Mouse (Mus musculus) heart, postnatal 36 days (tissue): ENCODE measurements around the gene Hsp90b1. TPM values are rescaled to one million over a fixed set of nuclear protein-coding genes. Genes with fewer than 3 reads are reported as not detected.
"Not testable (repeated sequence)": the region's sequence is repeated elsewhere in the genome, so short reads cannot be mapped to it uniquely, and the experiment has no call there.

Source experiments
- DNase-seq, 2 experiments: peaks; one replicate each; pipeline ENCODE4 v3.0.0; 2021 to 2022
- intact Hi-C: fragments of 180-260 bp; cut with DNase I; formaldehyde crosslinking; loops from one replicate; pipeline ENCODE4 v1.15.1; 2025
- microRNA-seq, 2 experiments: library from miRNA; unstranded; fragments of <30 nt; microRNA quantifications; one replicate each; pipeline ENCODE4 v1.2.0; 2021; ENCODE audit warnings: borderline number of aligned reads in 2 of 2
- total RNA-seq, 2 experiments: library from RNA; stranded (reverse); gene quantifications; 2 replicates each; pipeline ENCODE4 v1.2.3; 2021

Gene Hsp90b1
- total RNA-seq, 2 experiments from 2014 or later: 360 to 389 TPM

GRCm38 (mm10) chr10:86684797-86685178, 20.5 kb downstream of the Hsp90b1 start:
- intact Hi-C loops, DNase-seq: not testable (repeated sequence)

- intact Hi-C loops, DNase-seq: not testable (repeated sequence)
Measured at GRCm38 (mm10) chr10:86670550-86670949, 34.8 kb downstream of the Hsp90b1 start.

Small RNAs within 50 kb of the gene (microRNA-seq; reads per million reads assigned to microRNA genes)
- gene Gm25745: 2.0 to 3.6 reads per million in 2 experiments

Other genes starting within 250 kb of the Hsp90b1 start
- gene Syn3, start 206.6 kb downstream of the Hsp90b1 start, total RNA-seq: under 1 TPM; 0.22 to 0.39 TPM
- gene Ttc41, start 302 bp upstream of the Hsp90b1 start, total RNA-seq: 1 to 10 TPM; 1.4 to 2.2 TPM
- gene Gm49358, start 58.5 kb upstream of the Hsp90b1 start, total RNA-seq: 10 to 100 TPM; 10.3 to 14.5 TPM
- gene Nt5dc3, start 73.5 kb upstream of the Hsp90b1 start, total RNA-seq: 10 to 100 TPM; 30.8 to 38.3 TPM